Comparison of ENCODE assay signal across 13 mouse cellular contexts in the genomic region with DNA sequence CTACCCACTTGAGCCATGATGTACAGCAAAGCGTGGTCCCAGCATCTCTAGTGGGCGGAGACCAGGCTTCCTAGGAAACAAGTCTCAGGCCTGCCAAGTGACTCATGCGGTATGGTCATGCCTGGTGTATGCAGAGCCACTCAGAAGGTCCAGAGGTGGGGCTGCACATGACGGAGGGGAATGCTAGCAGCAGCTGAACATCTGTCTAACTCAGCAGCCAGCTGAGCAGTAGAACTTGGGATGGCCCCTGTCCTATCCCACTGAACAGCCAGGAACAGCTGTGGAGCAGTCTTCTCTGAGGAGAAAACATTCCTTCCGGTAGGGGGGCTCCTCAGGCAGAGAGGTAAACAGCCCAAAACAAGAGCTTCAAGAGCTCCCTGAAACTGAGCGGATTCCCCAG. TPM values are rescaled to one million over a fixed set of nuclear protein-coding genes. Genes with fewer than 3 reads are reported as not detected.
DNase-seq lines count a peak whose midpoint lies in the region; ATAC-seq and TF ChIP-seq lines count a peak whose summit lies in the region.
"Had no signal": no experiment of that assay in that cellular context is flagged by ENCODE, and none has a peak within 500 bp of the region (broad histone marks: within the 10 kb centered on the region; RNA-seq: fewer than 3 reads in every experiment).

No protein-coding gene starts in this region.

- H3K27me3 ChIP-seq in C2C12 (ENCODE audit: control insufficient read depth, insufficient read depth, insufficient read length) = no peaks in the 10 kb centered on the region
- H3K27me3 ChIP-seq in intestine, embryonic 15.5 days (replicated peaks) = no peaks in the 10 kb centered on the region
- H3K27me3 ChIP-seq in thymus, adult 2 months (ENCODE audit: control insufficient read depth, insufficient read depth, low read length) = peaks cover 19% of the 10 kb centered on the region
- H3K27me3 ChIP-seq in kidney, embryonic 15.5 days = peaks cover 3% of the 10 kb centered on the region; the same call in 1 of the 2 replicates

- no peak for TF ChIP-seq POLR2A in thymus, adult 2 months (IDR thresholded peaks at IDR 0.05; ENCODE audit: control insufficient read depth, extremely low read depth, insufficient read depth, low read length, poor library complexity)

- no peaks in the 10 kb centered on the region for H3K9me3 ChIP-seq in intestine, embryonic 15.5 days
- no peaks in the 10 kb centered on the region for H3K9me3 ChIP-seq in kidney, embryonic 15.5 days (replicated peaks)
- H3K9me3 ChIP-seq: heart, embryonic 13.5 days; liver, embryonic 13.5 days had no signal

- H3K9ac ChIP-seq in intestine, embryonic 15.5 days = no peak overlapping the region
- no peak overlapping the region for H3K9ac ChIP-seq in kidney, embryonic 15.5 days
- H3K9ac ChIP-seq: heart, embryonic 13.5 days; liver, embryonic 13.5 days had no signal

- H3K4me2 ChIP-seq in intestine, embryonic 15.5 days (replicated peaks) = no peak overlapping the region
- H3K4me2 ChIP-seq in kidney, embryonic 15.5 days = no peak overlapping the region
- H3K4me2 ChIP-seq: heart, embryonic 13.5 days; liver, embryonic 13.5 days had no signal

- no peaks in the 10 kb centered on the region for H3K79me2 ChIP-seq in C2C12 (ENCODE audit: control insufficient read depth, insufficient read depth)

- H3K79me3 ChIP-seq in C2C12 (ENCODE audit: low read depth) = no peaks in the 10 kb centered on the region

- ATAC-seq in intestine, embryonic 15.5 days = peak; percentile 79
- ATAC-seq in kidney, embryonic 15.5 days (replicated peaks; ENCODE audit: low FRiP score) = no peak

- H3K36me3 ChIP-seq in C2C12 (ENCODE audit: control insufficient read depth, insufficient read depth) = no peaks in the 10 kb centered on the region
- H3K36me3 ChIP-seq in intestine, embryonic 15.5 days = no peaks in the 10 kb centered on the region
- no peaks in the 10 kb centered on the region for H3K36me3 ChIP-seq in thymus, adult 2 months (ENCODE audit: control insufficient read depth, insufficient read depth, low read length)
- H3K36me3 ChIP-seq in kidney, embryonic 15.5 days = no peaks in the 10 kb centered on the region
- H3K36me3 ChIP-seq: heart, embryonic 13.5 days; liver, embryonic 13.5 days had no signal

- DNase-seq in adrenal gland, adult 2 months = peak; percentile 61
- DNase-seq in adrenal gland, adult 18-20 months (ENCODE audit: low spot score in 2 of 2) = no peak
- peak; percentile 59 to 67 for DNase-seq in gastrocnemius, adult 8-10 months (ENCODE audit: low spot score in 2 of 2)
- no peak for DNase-seq in thymus, adult 2 months
- no peak for DNase-seq in T-cell, adult 2 months (ENCODE audit: low spot score)
- DNase-seq: B cell, adult 2 months; kidney, adult 8-10 months; layer of hippocampus, postnatal 36 days; liver, embryonic 13.5 days had no signal

- no peak overlapping the region for H3ac ChIP-seq in C2C12 (ENCODE audit: control insufficient read depth, insufficient read length, low read depth)

- no peak overlapping the region for H3K27ac ChIP-seq in intestine, embryonic 15.5 days
- no peak overlapping the region for H3K27ac ChIP-seq in thymus, adult 2 months (ENCODE audit: control insufficient read depth, insufficient read depth, low read length)
- no peak overlapping the region for H3K27ac ChIP-seq in kidney, embryonic 15.5 days
- H3K27ac ChIP-seq: heart, embryonic 13.5 days; liver, embryonic 13.5 days had no signal

- H3K4me1 ChIP-seq in intestine, embryonic 15.5 days (replicated peaks) = peaks cover 8% of the 10 kb centered on the region
- peaks cover 9% of the 10 kb centered on the region for H3K4me1 ChIP-seq in thymus, adult 2 months (replicated peaks; ENCODE audit: control insufficient read depth, insufficient read depth, low read length)
- H3K4me1 ChIP-seq in kidney, embryonic 15.5 days = peaks cover 35% of the 10 kb centered on the region

- 54% methylated on average over 6 of the region's 6 CpGs for WGBS in intestine, embryonic 15.5 days
- 87% methylated on average over 6 of the region's 6 CpGs for WGBS in thymus, adult 2 months
- WGBS in kidney, embryonic 15.5 days = 81% methylated on average over 6 of the region's 6 CpGs

- TF ChIP-seq CTCF in C2C12 (IDR thresholded peaks at IDR 0.05; ENCODE audit: control insufficient read depth, insufficient read depth, insufficient read length) = no peak
- no peak for TF ChIP-seq CTCF in thymus, adult 2 months (IDR thresholded peaks at IDR 0.05; ENCODE audit: borderline replicate concordance, control insufficient read depth, extremely low read depth, insufficient read depth, low read length, poor library complexity)

- H3K4me3 ChIP-seq in C2C12 (ENCODE audit: insufficient read depth, poor library complexity, severe bottlenecking) = no peak overlapping the region
- no peak overlapping the region for H3K4me3 ChIP-seq in intestine, embryonic 15.5 days (replicated peaks)
- no peak overlapping the region for H3K4me3 ChIP-seq in thymus, adult 2 months (ENCODE audit: control insufficient read depth, insufficient read depth, low read length)
- H3K4me3 ChIP-seq in kidney, embryonic 15.5 days (replicated peaks) = no peak overlapping the region
- H3K4me3 ChIP-seq: heart, embryonic 13.5 days; liver, embryonic 13.5 days had no signal

TF ChIP-seq in C2C12, 6 proteins besides CTCF, POLR2A, EP300 and RAD21:
- no peak for TF ChIP-seq MYOG (IDR thresholded peaks at IDR 0.05; ENCODE audit: control insufficient read depth, extremely low read depth, insufficient read length)
- peak; percentile 92 for TF ChIP-seq MYOD1 (IDR thresholded peaks at IDR 0.05; ENCODE audit: control insufficient read depth, insufficient read length, low read depth)
- TF ChIP-seq FOSL1 (IDR thresholded peaks at IDR 0.05; ENCODE audit: insufficient read depth, low read length, poor library complexity, severe bottlenecking) = peak; percentile 62
- TF ChIP-seq CEBPB (IDR thresholded peaks at IDR 0.05; ENCODE audit: low read depth) = no peak
- TF ChIP-seq USF1 (IDR thresholded peaks at IDR 0.05; ENCODE audit: low read depth) = peak; percentile 56
- TF ChIP-seq MAX (IDR thresholded peaks at IDR 0.05) = peak; percentile 91

RNA-seq across cellular contexts. Expression of gene Aif1l, which starts 1.5 kb away (rescaled TPM):
- 10 to 100 TPM; 20.7 to 81.0 TPM for total RNA-seq in adrenal gland, adult 2 months (2021)
- 16.2 and 16.3 TPM in 2 replicates for polyA plus RNA-seq in adrenal gland, adult 2 months (2012; rRNA removed)
- total RNA-seq in adrenal gland, adult 18-20 months (2021) = 10 to 100 TPM; 35.4 to 60.9 TPM
- 55.4 TPM for polyA plus RNA-seq in C2C12 (2012; fragmentation: generic; extraction: Trizol)
- total RNA-seq in gastrocnemius, adult 8-10 months (2022) = 1 to 10 TPM; 1.3 to 3.7 (median 2.3) TPM
- polyA plus RNA-seq in intestine, embryonic 15.5 days (2015; fragmentation: Nextera tagmentation; extraction: Ambion mirVana) = 11.6 and 12.4 TPM in 2 replicates
- 3.4 and 5.0 TPM in 2 replicates for polyA plus RNA-seq in thymus, adult 2 months (2012; rRNA removed)
- polyA plus RNA-seq in kidney, embryonic 15.5 days (2015; fragmentation: Nextera tagmentation; extraction: Ambion mirVana) = 75.5 and 76.3 TPM in 2 replicates

RNA-seq across cellular contexts. Expression of gene Nup214, which starts 25.8 kb away (rescaled TPM):
- total RNA-seq in adrenal gland, adult 2 months (2021) = 10 to 100 TPM; 52.5 to 68.6 TPM
- 36.1 and 42.9 TPM in 2 replicates for polyA plus RNA-seq in adrenal gland, adult 2 months (2012; rRNA removed)
- total RNA-seq in adrenal gland, adult 18-20 months (2021) = 10 to 100 TPM; 43.0 to 62.5 TPM
- 42.2 TPM for polyA plus RNA-seq in C2C12 (2012; fragmentation: generic; extraction: Trizol)
- total RNA-seq in gastrocnemius, adult 8-10 months (2022) = 10 to 100 TPM; 16.0 to 20.5 (median 18.3) TPM
- 80.8 and 85.4 TPM in 2 replicates for polyA plus RNA-seq in intestine, embryonic 15.5 days (2015; fragmentation: Nextera tagmentation; extraction: Ambion mirVana)
- 75.8 and 82.8 TPM in 2 replicates for polyA plus RNA-seq in thymus, adult 2 months (2012; rRNA removed)
- polyA plus RNA-seq in kidney, embryonic 15.5 days (2015; fragmentation: Nextera tagmentation; extraction: Ambion mirVana) = 91.5 and 94.7 TPM in 2 replicates

Comparison
In these comparisons a context has a peak if more than half of its experiments do, and no peak if none do; other contexts are left out.
1. DNase-seq: peak in adrenal gland, adult 2 months (single experiment) and gastrocnemius, adult 8-10 months (2 of 2); none in adrenal gland, adult 18-20 months (0 of 2), thymus, adult 2 months (single experiment) and T-cell, adult 2 months (single experiment).